Mouse (Mus musculus) liver, postnatal 0 days (tissue): ENCODE measurements around the gene Tbc1d21. TPM values are rescaled to one million over a fixed set of nuclear protein-coding genes. Genes with fewer than 3 reads are reported as not detected.

Experiments used
- ATAC-seq: fragments of 200-750 bp; cut with Nextera tagmentation; 2 replicates; pipeline ENCODE4 v1.8.0; 2017; ENCODE audit warnings: mild to moderate bottlenecking, moderate library complexity
- DNase-seq: peaks from one replicate; pipeline ENCODE4 v3.0.0-alpha.2; 2016
- H3K27ac ChIP-seq: fragments of 300-500 bp; sonication (generic); 2 replicates; pipeline ENCODE4 v1.5.1; 2014; ENCODE audit warnings: antibody characterized with exemption, moderate library complexity, mild to moderate bottlenecking, low read depth
- H3K27me3 ChIP-seq: fragments of 300-500 bp; sonication (generic); 2 replicates; pipeline ENCODE4 v1.6.1; 2014; ENCODE audit warnings: low read length, control low read depth, mixed read lengths; ENCODE audit not compliant: insufficient read depth
- H3K36me3 ChIP-seq: fragments of 300-500 bp; sonication (generic); replicated peaks from 2 replicates; pipeline ENCODE4 v1.6.1; 2014; ENCODE audit warnings: mild to moderate bottlenecking, control low read depth, low read length, moderate library complexity, mixed read lengths; ENCODE audit not compliant: insufficient read depth
- H3K4me1 ChIP-seq: fragments of 300-500 bp; sonication (generic); 2 replicates; pipeline ENCODE4 v1.6.1; 2014; ENCODE audit warnings: antibody characterized with exemption, mild to moderate bottlenecking, control low read depth; ENCODE audit not compliant: insufficient read depth
- H3K4me2 ChIP-seq: fragments of 300-500 bp; sonication (generic); 2 replicates; pipeline ENCODE4 v1.6.1; 2014; ENCODE audit warnings: low read depth, mild to moderate bottlenecking, low read length, moderate library complexity, mixed read lengths
- H3K4me3 ChIP-seq: fragments of 300-500 bp; sonication (generic); 2 replicates; pipeline ENCODE4 v1.5.1; 2014; ENCODE audit warnings: low read depth, low read length
- H3K9ac ChIP-seq: fragments of 300-500 bp; sonication (generic); replicated peaks from 2 replicates; pipeline ENCODE4 v1.6.1; 2014; ENCODE audit warnings: mild to moderate bottlenecking, moderate library complexity
- H3K9me3 ChIP-seq: fragments of 300-500 bp; sonication (generic); 2 replicates; pipeline ENCODE4 v1.6.1; 2016; ENCODE audit warnings: mild to moderate bottlenecking, control low read depth, low read length, mixed read lengths
- CTCF ChIP-seq: sonication (generic); IDR thresholded peaks from 2 replicates; pipeline ENCODE4 v1.5.1; 2016; ENCODE audit warnings: antibody characterized with exemption, low read depth
- EP300 ChIP-seq: IDR thresholded peaks from 2 replicates; pipeline ENCODE4 v1.6.1; 2016; ENCODE audit warnings: antibody characterized with exemption, low read depth, mild to moderate bottlenecking
- WGBS: fragments of 180-500 bp; shearing (Covaris S2); extraction: QIAGEN DNeasy Blood & Tissue Kit; methylation state at CpG from one replicate; pipeline ENCODE4 v1.1.7; 2014; ENCODE audit not compliant: insufficient replicate concordance; 5-methylcytosine and 5-hydroxymethylcytosine counted together
- polyA plus RNA-seq: library from polyadenylated mRNA; unstranded; fragments of >200 nt; fragmentation: Nextera tagmentation; extraction: Ambion mirVana; gene quantifications from 2 replicates; pipeline ENCODE4 v1.2.1, GENCODE M21; 2015

Tbc1d21 gene
- polyA plus RNA-seq = not detected in 2 replicates

GRCm38 (mm10) chr9:58370355-58370754 lies at the start of gene Tbc1d21:
TSS of gene Tbc1d21 (minus strand) at chr9:58370455.
- 55% methylated on average over 1 of the region's 1 CpGs for WGBS
- H3K9ac ChIP-seq = no peak within 1 kb of the TSS
- no peak within 1 kb of the TSS for H3K4me2 ChIP-seq
- no peak for TF ChIP-seq EP300
- TF ChIP-seq CTCF = no peak
- no peaks in the 10 kb centered on the region for H3K9me3 ChIP-seq
- H3K4me1 ChIP-seq = peaks cover 2% of the 10 kb centered on the region; the same call in 1 of the 2 replicates
- no peak within 1 kb of the TSS for H3K4me3 ChIP-seq
- no peaks in the 10 kb centered on the region for H3K36me3 ChIP-seq
- DNase-seq (no peak), ATAC-seq (no peak)
- H3K27ac ChIP-seq = no peak within 1 kb of the TSS
- H3K27me3 ChIP-seq = no peaks in the 10 kb centered on the region

DNA sequence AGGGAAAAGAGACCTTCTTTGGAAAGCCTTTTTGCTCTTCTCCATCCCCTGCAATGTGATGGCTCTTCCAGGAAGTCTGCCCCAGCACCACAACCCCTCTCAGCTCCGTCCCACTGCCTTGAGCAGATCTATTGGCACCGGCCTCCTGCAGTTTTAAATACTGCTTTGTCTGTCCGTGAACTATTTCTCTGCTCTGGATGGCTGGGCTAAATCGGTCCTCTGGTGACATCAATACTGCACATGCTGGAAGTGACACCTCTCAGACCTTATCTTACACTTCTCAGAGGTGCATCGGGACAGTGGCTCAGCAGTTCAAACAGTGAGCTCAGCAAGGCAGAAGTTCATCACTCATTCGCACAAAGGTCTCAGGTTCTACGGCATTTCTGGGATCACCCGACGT lies 41.3 kb upstream of the Tbc1d21 start:
- Histone ChIP-seq H3K9me3 (no peaks in the 10 kb centered on the region), H3K4me1 (no peaks in the 10 kb centered on the region), H3K36me3 (no peaks in the 10 kb centered on the region), H3K4me3 (no peak overlapping the region), H3K27ac (no peak overlapping the region), H3K27me3 (no peaks in the 10 kb centered on the region), H3K4me2 (no peak overlapping the region), H3K9ac (no peak overlapping the region)
- DNase-seq = no peak
- WGBS = 68% methylated on average over 9 of the region's 9 CpGs
- ATAC-seq = no peak
- TF ChIP-seq EP300 (no peak), CTCF (no peak)

DNA sequence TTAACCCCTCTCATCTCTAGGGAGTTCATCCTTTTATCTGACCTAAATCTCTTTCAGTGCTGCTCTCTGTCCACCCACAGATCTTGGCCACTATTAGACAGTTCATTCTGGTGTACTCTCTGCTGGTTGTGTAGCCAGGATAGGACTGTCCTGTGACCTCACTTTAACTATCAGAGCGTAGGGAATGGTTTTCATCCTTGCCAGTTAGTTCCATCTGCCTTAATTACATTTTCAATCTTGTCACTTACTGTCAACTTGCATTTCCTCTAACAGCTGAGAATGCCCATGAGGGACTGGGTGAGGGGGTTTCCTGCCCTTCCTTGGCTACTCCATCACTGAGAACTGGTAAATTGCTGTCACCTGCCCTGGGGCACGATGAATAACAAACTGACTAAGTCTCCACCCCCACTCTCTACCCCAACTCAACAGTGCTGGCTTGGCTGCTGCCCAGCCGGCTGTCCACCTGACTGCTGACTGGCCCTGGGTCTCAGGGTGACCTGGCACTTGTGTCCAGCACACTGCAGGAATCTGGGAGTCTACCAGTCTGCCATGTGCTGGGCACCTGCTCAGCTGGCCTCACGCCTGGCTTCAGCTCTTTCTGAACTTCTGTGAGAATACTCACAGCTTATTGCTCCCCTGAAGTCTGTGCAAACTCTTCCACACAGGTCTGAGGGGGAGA lies 39.9 kb upstream of the Tbc1d21 start:
- ATAC-seq = no peak
- Histone ChIP-seq H3K27ac (no peak overlapping the region), H3K9me3 (no peaks in the 10 kb centered on the region), H3K4me3 (no peak overlapping the region), H3K4me2 (no peak overlapping the region), H3K27me3 (no peaks in the 10 kb centered on the region), H3K4me1 (no peaks in the 10 kb centered on the region), H3K9ac (no peak overlapping the region), H3K36me3 (no peaks in the 10 kb centered on the region)
- no peak for DNase-seq
- TF ChIP-seq CTCF (no peak), EP300 (no peak)
- 63% methylated on average over 4 of the region's 4 CpGs for whole genome bisulfite sequencing

- Histone ChIP-seq H3K27me3 (no peaks in the 10 kb centered on the region), H3K9ac (no peak overlapping the region), H3K4me3 (no peak overlapping the region), H3K27ac (no peak overlapping the region), H3K4me2 (no peak overlapping the region), H3K9me3 (no peaks in the 10 kb centered on the region), H3K4me1 (no peaks in the 10 kb centered on the region), H3K36me3 (no peaks in the 10 kb centered on the region)
- DNase-seq (no peak), ATAC-seq (no peak)
- TF ChIP-seq CTCF (no peak), EP300 (no peak)
- 59% methylated on average over 2 of the region's 2 CpGs for WGBS
Observed at GRCm38 (mm10) chr9:58409247-58409646, 39.0 kb upstream of the Tbc1d21 start.

GRCm38 (mm10) chr9:58404412-58404811 lies 34.2 kb upstream of the Tbc1d21 start:
- Histone ChIP-seq H3K4me3 (no peak overlapping the region), H3K4me2 (no peak overlapping the region), H3K27ac (no peak overlapping the region), H3K27me3 (no peaks in the 10 kb centered on the region), H3K9me3 (no peaks in the 10 kb centered on the region), H3K4me1 (no peaks in the 10 kb centered on the region), H3K9ac (no peak overlapping the region), H3K36me3 (no peaks in the 10 kb centered on the region)
- WGBS = 30% methylated on average over 4 of the region's 4 CpGs
- no peak for DNase-seq
- TF ChIP-seq CTCF (no peak), EP300 (no peak)
- no peak for ATAC-seq

DNA sequence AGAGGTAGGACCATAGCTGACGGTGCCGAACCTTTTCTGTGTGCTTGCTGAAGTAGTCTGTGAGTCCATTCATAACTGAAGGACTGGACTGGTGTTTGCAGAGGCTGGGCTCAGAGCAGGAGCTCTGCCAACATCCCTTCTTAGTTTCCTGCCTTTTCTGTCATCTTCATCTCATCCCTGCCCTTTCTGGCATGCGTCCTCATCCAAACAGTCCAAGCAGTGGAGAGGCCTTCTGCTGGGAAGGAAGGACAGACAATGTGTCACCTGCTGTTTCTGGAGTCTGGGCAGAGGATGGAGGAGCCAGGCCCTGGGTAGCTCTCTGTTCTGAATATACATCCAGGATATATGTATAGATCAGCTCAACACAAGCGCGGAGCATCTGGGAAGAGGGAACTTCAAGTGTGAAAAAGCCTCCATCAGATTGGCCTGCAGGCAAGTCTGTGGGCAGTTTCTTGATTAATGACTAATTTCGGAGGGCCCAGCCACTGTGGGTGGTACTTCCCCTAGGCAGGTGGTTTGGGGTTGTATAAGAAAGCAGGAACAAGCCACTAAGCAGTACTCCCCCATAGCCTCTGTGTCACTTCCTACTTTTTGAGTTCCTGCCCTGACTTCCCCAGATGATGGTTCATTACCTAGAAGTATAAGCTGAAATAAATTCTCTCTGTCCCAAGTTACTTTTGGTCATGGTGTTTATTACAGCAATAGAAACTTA lies 31.3 kb upstream of the Tbc1d21 start:
- WGBS = 50% methylated on average over 6 of the region's 6 CpGs
- no peak for TF ChIP-seq CTCF
- TF ChIP-seq EP300 = no peak
- no peaks in the 10 kb centered on the region for H3K27me3 ChIP-seq
- H3K4me3 ChIP-seq = no peak overlapping the region
- no peak for ATAC-seq
- H3K9me3 ChIP-seq = no peaks in the 10 kb centered on the region
- no peaks in the 10 kb centered on the region for H3K36me3 ChIP-seq
- H3K4me2 ChIP-seq = no peak overlapping the region
- H3K27ac ChIP-seq = no peak overlapping the region
- H3K9ac ChIP-seq = no peak overlapping the region
- H3K4me1 ChIP-seq = no peaks in the 10 kb centered on the region
- DNase-seq = no peak
